Mouse (Mus musculus) regulatory T cell (primary cell): ENCODE results near the gene Gm4791.

Experiments
- in situ Hi-C: fragments of 300-600 bp; cut with MboI, MseI; formaldehyde crosslinking; loops from one replicate; pipeline ENCODE4 v1.15.1; 2025; ENCODE audit warnings: high pct_unique_total_duplicates

Gene Gm4791

DNA sequence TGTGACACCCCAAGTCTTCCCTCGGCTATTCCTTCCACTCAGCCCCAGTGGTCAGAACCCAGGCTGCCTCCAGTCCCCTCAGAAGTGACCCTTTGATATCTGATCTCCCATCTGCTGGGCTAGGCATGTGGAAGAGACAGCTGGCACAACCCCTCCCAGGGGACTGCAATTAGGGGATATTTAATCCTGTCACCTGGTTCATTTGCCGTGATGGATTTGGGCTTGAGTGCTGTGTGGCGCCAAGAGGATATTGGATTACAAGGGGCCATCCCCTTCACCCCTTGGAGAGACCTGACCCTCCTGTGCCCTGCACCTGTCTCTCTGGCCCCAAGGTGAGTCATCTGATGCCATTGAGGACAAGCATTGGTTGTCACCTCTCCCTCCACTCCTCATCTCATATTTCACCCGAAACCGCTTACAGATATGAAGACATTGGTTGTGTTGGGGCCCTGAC lies at the start of gene Gm4791:
Gene Gm4791, plus strand, starts transcription at position 404 of the 454 bp plus-strand sequence.
- in situ Hi-C loops: no loop called here

DNA sequence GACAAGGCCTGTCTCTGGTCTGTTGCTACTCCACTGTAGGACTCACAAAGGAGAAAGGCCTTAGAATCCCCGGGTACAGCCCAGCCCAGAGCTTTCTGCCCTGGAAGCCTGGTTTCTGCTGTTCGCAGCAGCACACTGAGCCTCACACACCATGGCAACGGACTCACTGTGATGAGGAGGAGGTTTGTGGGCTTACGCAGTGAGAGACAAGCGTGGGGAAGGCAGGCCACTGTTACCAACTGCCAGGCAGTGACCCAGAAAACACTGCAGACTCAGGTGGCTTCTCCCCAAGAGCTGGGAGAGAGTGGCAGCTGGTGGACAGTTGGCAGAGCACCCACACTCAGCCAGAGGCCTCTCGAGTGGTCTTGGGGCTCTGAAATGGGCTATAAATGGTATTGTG lies 42.3 kb upstream of the Gm4791 start:
- in situ Hi-C loops: no loop called here

DNA sequence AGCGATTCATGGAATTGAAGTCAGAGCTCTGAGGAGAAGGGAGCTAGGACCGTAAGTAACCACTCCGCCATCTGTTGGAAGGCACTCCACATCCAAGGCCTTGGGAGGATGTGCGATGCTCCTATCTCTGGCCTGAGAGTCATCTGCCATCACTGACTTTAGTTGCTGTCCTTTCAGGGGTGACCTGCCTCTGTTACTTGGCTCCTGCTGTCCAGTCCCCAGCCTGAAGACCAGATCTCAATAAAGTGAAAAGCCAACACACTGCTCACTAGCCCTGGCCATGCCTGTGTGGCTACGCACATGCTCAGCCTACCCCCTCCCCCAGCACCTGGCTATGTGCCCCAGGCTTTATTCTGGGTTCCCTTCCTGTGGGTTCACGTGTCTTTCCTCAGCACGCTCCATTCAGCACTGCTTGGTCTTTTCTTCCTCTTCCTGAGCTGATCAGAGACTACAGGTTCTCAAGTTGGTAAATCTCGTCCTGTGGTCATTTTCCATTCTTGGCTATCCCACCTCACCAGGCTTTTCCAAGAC lies 41.1 kb upstream of the Gm4791 start:
- in situ Hi-C loops: no loop called here

DNA sequence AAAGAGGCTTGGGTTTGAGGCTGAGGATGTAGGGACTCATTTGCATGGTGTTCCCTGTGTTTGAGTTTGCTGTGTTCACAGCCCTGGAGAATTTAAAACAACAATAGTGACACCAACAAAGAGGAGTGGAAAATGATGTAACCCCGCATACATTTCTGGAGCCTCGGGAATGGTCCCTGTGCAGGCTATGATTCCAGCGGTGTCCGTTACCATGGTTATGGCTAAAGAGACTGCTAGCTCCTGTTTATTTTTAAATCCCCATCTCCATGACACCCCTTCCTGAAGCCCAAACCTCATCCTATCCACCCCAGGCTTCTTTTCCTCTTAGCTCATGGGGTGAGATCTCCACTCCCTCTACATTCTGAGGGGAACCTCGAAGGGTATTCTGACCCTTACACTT lies 32.5 kb upstream of the Gm4791 start:
- in situ Hi-C loops: no loop called here

DNA sequence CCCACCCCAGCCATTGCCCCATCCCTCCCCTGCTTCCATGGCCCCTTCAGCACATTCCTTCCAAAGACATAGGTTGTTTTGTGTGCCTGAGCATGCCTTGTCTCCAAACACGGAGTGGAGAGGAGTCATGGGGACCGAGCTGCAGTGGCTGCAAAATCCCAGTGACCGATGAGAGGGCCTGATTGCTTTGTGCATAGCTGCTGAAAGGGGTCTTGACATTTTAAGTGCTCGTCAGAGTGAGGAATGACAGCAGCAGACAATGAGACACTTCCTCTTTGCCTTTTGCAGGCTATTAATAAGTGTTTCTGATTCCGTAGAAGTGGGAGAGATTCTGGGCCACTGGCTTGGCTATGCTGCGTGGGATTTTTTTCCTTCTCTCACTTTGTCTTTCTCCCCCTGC lies 29.6 kb upstream of the Gm4791 start:
- in situ Hi-C loops: no loop called here

DNA sequence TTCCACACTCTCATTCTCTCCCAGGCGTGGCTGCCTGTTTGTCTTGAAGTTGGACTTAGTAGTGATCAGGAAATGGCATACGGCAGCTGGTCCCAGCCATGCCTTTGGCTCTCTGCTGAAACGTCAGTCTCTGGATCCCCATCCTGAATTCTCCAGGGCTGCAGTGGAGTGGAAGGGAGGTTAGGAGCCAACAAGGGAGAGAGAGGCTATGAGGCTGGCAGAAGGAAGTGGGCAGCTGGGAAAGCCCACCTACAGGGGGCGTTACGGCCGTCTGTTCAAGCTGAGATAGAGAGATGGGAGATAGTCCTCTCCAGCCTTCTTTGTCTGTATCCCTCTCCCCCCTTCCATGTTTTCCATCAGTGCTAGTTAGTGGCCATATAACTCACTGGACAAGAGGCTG lies 29.1 kb upstream of the Gm4791 start:
- in situ Hi-C loops: no loop called here

DNA sequence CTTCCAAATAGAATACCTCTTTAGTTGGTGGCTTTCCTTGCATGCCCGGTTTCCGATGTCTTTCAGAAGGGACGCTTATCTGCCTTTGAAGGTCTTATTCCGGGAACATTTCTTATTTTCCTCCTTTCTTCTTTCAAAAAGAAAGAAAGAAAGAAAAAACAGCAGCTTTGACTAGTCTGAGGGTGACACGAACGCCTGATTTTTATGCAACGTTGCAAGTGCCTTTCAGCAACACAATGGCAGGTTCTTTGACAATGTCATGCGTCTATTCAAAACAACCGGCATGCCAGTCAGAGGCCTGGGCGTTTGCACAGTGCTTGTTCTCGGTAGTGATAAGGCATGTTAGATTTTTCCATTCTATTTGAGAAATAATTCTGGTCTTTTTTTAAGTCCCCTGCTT lies 19.7 kb upstream of the Gm4791 start:
- in situ Hi-C loops: no loop called here

DNA sequence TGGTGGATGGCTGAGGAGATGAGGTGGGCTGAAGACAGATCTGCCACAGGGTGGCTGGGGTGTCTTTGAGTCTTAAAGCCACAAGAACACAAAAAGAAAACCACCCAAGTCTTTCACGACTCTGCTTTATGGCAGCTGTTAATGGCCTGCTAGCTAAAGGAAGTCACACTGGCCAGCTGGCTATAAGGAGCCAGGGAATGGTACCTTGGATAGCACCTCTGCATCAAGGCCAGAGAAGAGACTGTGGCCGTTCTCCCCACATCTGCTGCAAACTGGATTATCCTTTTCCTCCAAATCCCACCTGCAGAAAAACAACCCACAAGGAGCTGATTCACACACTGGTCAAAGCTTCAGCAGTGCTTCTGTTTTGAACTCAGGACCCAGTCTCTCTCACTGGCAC lies 18.4 kb upstream of the Gm4791 start:
- in situ Hi-C loops: no loop called here

DNA sequence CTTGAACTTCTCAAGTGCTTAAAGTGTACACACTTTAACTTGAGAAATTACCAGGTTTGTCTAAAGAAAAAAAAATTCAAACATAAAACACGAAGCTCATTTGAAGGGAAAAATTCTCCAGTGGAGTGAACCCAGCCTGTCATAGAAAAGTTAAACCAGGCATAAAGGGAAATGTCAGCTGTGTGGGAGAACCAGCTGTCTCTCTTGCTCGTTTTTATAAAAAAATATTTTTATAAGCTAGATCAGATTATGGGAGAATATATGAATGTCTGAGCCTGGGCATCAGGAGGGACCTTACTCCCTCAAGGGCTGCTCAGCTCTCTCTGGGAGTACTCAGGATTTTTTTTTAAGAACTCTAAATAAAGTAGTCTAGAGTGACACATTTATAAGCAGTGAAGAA lies 15.1 kb upstream of the Gm4791 start:
- in situ Hi-C loops: no loop called here

DNA sequence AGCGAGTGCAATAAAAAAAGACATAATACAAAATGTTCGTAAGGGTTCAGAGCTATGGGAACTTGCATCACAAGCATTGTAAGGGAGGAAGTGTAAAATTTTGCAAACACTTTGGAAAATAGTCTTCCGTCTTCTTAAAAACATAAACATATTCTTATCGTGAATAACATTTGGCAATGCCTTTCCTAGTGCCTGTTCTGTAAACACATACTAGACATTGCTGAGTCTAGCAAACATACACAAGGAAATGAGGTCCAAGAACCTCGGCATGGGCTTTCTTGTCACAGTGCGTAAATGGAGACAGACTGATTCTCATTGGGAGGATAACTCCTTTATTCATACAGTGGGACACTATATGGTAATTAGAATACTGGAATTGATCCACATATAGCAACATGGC lies 43.0 kb downstream of the Gm4791 start:
- in situ Hi-C loops: no loop called here
